Comparison of ENCODE assay signal across 14 mouse cellular contexts in the genomic region with DNA sequence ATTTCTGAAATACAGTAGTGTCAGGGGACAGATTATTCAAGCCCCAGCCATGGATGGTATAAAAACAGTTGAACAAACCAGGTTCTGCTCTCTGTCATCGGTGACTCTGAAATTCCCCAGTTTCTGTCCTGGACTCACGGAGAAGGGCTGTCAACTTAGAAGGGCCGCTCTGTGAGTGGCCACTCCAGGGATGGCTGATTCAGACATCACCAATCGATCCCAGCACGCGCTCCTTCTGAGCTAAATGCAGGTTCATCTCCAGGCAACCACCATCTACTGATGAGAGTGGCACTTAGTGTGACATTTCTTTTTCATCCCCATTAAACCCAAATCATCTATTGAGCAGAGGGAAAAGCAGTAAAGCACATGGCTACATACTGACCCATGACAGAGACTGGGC. TPM values are rescaled to one million over a fixed set of nuclear protein-coding genes. Genes with fewer than 3 reads are reported as not detected.
DNase-seq lines count a peak whose midpoint lies in the region; ATAC-seq and TF ChIP-seq lines count a peak whose summit lies in the region.
"Had no signal": no experiment of that assay in that cellular context is flagged by ENCODE, and none has a peak within 500 bp of the region (broad histone marks: within the 10 kb centered on the region; RNA-seq: fewer than 3 reads in every experiment).

No protein-coding gene starts in this region.

- peaks cover 14% of the 10 kb centered on the region; the same call in 1 of the 2 replicates for H3K4me1 ChIP-seq in kidney, embryonic 16.5 days (ENCODE audit: insufficient read depth, low read length)
- 0 out of 2 replicates have a peak, but pooled peaks cover 4% of the 10 kb centered on the region for H3K4me1 ChIP-seq in midbrain, postnatal 0 days (ENCODE audit: insufficient read depth, low read length)
- H3K4me1 ChIP-seq: limb, embryonic 15.5 days had no signal

- TF ChIP-seq CTCF in midbrain, postnatal 0 days (IDR thresholded peaks at IDR 0.05) = no peak

- no peak overlapping the region for H3K4me3 ChIP-seq in kidney, embryonic 16.5 days (ENCODE audit: low read length)
- H3K4me3 ChIP-seq in midbrain, postnatal 0 days (ENCODE audit: low read depth, low read length) = no peak overlapping the region
- H3K4me3 ChIP-seq: erythroblast, embryonic 14.5 days; limb, embryonic 15.5 days had no signal

- no peaks in the 10 kb centered on the region for H3K9me3 ChIP-seq in kidney, embryonic 16.5 days (ENCODE audit: low read length)
- no peaks in the 10 kb centered on the region for H3K9me3 ChIP-seq in midbrain, postnatal 0 days (ENCODE audit: low read length)
- H3K9me3 ChIP-seq: limb, embryonic 15.5 days had no signal

- H3K27me3 ChIP-seq in kidney, embryonic 16.5 days (ENCODE audit: insufficient read depth, low read length) = no peaks in the 10 kb centered on the region
- H3K27me3 ChIP-seq in midbrain, postnatal 0 days (ENCODE audit: insufficient read depth, low read length) = no peaks in the 10 kb centered on the region

- ATAC-seq in kidney, embryonic 16.5 days (ENCODE audit: low FRiP score, low TSS enrichment) = no peak
- ATAC-seq in midbrain, postnatal 0 days (ENCODE audit: low FRiP score) = no peak

- peak overlapping the region; percentile 24 for H3K4me2 ChIP-seq in kidney, embryonic 16.5 days (replicated peaks; ENCODE audit: low read depth, low read length)
- no peak overlapping the region for H3K4me2 ChIP-seq in midbrain, postnatal 0 days (ENCODE audit: low read depth, low read length, poor library complexity, severe bottlenecking)
- H3K4me2 ChIP-seq: limb, embryonic 15.5 days had no signal

- no peak overlapping the region for H3K9ac ChIP-seq in kidney, embryonic 16.5 days (replicated peaks; ENCODE audit: low read length)
- no peak overlapping the region for H3K9ac ChIP-seq in midbrain, postnatal 0 days (replicated peaks; ENCODE audit: low read length, poor library complexity, severe bottlenecking)
- H3K9ac ChIP-seq: limb, embryonic 15.5 days had no signal

- no peak overlapping the region for H3K27ac ChIP-seq in kidney, embryonic 16.5 days (ENCODE audit: low read length)
- no peak overlapping the region for H3K27ac ChIP-seq in midbrain, postnatal 0 days (ENCODE audit: low read depth, low read length)
- H3K27ac ChIP-seq: kidney, postnatal 0 days; limb, embryonic 15.5 days had no signal

- 54% methylated on average over 6 of the region's 6 CpGs for whole genome bisulfite sequencing in kidney, embryonic 16.5 days
- WGBS in midbrain, postnatal 0 days = 50% methylated on average over 6 of the region's 6 CpGs

- peak; percentile 83 for DNase-seq in embryo, embryonic 10 days (ENCODE audit: low spot score)
- DNase-seq in embryo, embryonic 9.5 days (ENCODE audit: extremely low spot score) = no peak
- no peak for DNase-seq in kidney, adult 9 months
- DNase-seq in kidney, postnatal 10 days = peak; percentile 64
- DNase-seq in midbrain, postnatal 0 days (ENCODE audit: low spot score) = peak; percentile 67
- DNase-seq in left cerebral cortex, adult 11 months (ENCODE audit: low spot score) = no peak
- DNase-seq in Muller cell, postnatal 12 days (ENCODE audit: inconsistent ontology term) = no peak
- DNase-seq: cerebellum, adult 11 months; gastrocnemius, postnatal 14 days had no signal

- H3K36me3 ChIP-seq in kidney, embryonic 16.5 days (ENCODE audit: insufficient read depth, low read length) = no peaks in the 10 kb centered on the region
- no peaks in the 10 kb centered on the region for H3K36me3 ChIP-seq in midbrain, postnatal 0 days (ENCODE audit: insufficient read depth, low read length)
- H3K36me3 ChIP-seq: limb, embryonic 15.5 days had no signal

RNA-seq across cellular contexts. Expression of gene Ccdc182, which starts 7.8 kb away (rescaled TPM):
- 3.0 and 3.3 TPM in 2 replicates for polyA plus RNA-seq in kidney, embryonic 16.5 days (2015; fragmentation: Nextera tagmentation; extraction: Ambion mirVana)
- total RNA-seq in midbrain, postnatal 0 days (2014; rRNA removed) = not detected in 2 replicates
- polyA plus RNA-seq in midbrain, postnatal 0 days (2015; fragmentation: Nextera tagmentation; extraction: Ambion mirVana) = 0.12 TPM in 1 of 2 replicates, not detected in the other
- total RNA-seq: gastrocnemius, postnatal 14 days; monocyte, adult 5-6 weeks had no signal
- polyA plus RNA-seq: erythroblast, embryonic 14.5 days; limb, embryonic 15.5 days had no signal

Comparison
In these comparisons a context has a peak if more than half of its experiments do, and no peak if none do; other contexts are left out.
1. DNase-seq: peak in embryo, embryonic 10 days (single experiment), kidney, postnatal 10 days (single experiment) and midbrain, postnatal 0 days (single experiment); none in embryo, embryonic 9.5 days (single experiment), kidney, adult 9 months (single experiment), left cerebral cortex, adult 11 months (single experiment) and Muller cell, postnatal 12 days (single experiment).